Mouse (Mus musculus) lung, embryonic 14.5 days (tissue): ENCODE measurements around the gene Spred3. TPM values are rescaled to one million over a fixed set of nuclear protein-coding genes. Genes with fewer than 3 reads are reported as not detected.
"Not testable (repeated sequence)": the region's sequence is repeated elsewhere in the genome, so short reads cannot be mapped to it uniquely, and the experiment has no call there.

Experiments
- ATAC-seq: fragments of 200-750 bp; cut with Nextera tagmentation; 2 replicates; pipeline ENCODE4 v1.8.0; 2017; ENCODE audit warnings: mild to moderate bottlenecking, moderate TSS enrichment, moderate library complexity; ENCODE audit not compliant: insufficient read depth
- DNase-seq: peaks from one replicate; pipeline ENCODE4 v3.0.0-alpha.2; 2015
- H3K27ac ChIP-seq: fragments of 300-500 bp; sonication (generic); 2 replicates; pipeline ENCODE4 v1.5.1; 2014; ENCODE audit warnings: low read depth, mild to moderate bottlenecking, moderate library complexity
- H3K27me3 ChIP-seq: fragments of 300-500 bp; sonication (generic); 2 replicates; pipeline ENCODE4 v1.6.1; 2014; ENCODE audit warnings: low read length, control low read depth; ENCODE audit not compliant: insufficient read depth
- H3K36me3 ChIP-seq: fragments of 300-500 bp; sonication (generic); 2 replicates; pipeline ENCODE4 v1.6.1; 2014; ENCODE audit warnings: control low read depth; ENCODE audit not compliant: insufficient read depth
- H3K4me1 ChIP-seq: fragments of 300-500 bp; sonication (generic); 2 replicates; pipeline ENCODE4 v1.6.1; 2014; ENCODE audit warnings: antibody characterized with exemption, control low read depth; ENCODE audit not compliant: insufficient read depth
- H3K4me2 ChIP-seq: fragments of 300-500 bp; sonication (generic); 2 replicates; pipeline ENCODE4 v1.6.1; 2014; ENCODE audit warnings: mild to moderate bottlenecking
- H3K4me3 ChIP-seq: fragments of 300-500 bp; sonication (generic); 2 replicates; pipeline ENCODE4 v1.5.1; 2014; ENCODE audit warnings: low read depth, low read length
- H3K9ac ChIP-seq: fragments of 300-500 bp; sonication (generic); 2 replicates; pipeline ENCODE4 v1.6.1; 2014
- H3K9me3 ChIP-seq: fragments of 300-500 bp; sonication (generic); 2 replicates; pipeline ENCODE4 v1.6.1; 2016; ENCODE audit warnings: low read depth, low read length, control low read depth
- CTCF ChIP-seq: IDR thresholded peaks from 2 replicates; pipeline ENCODE4 v1.5.1; 2016; ENCODE audit warnings: antibody characterized with exemption, low read depth
- WGBS: fragments of 180-500 bp; shearing (Covaris S2); extraction: QIAGEN DNeasy Blood & Tissue Kit; methylation state at CpG from one replicate; pipeline ENCODE4 v1.1.7; 2014; 5-methylcytosine and 5-hydroxymethylcytosine counted together
- polyA plus RNA-seq: library from polyadenylated mRNA; unstranded; fragments of >200 nt; fragmentation: Nextera tagmentation; extraction: Ambion mirVana; gene quantifications from 2 replicates; pipeline ENCODE4 v1.2.1, GENCODE M21; 2014

The Spred3 gene
- polyA plus RNA-seq, result 1.7 and 2.5 TPM in 2 replicates

GRCm38 (mm10) chr7:29170066-29170754 lies at the start of gene Spred3, which contains the start of gene Ggn:
Gene Spred3, minus strand, starts transcription at chr7:29170411.
Gene Ggn, plus strand, starts transcription at chr7:29170210.
- peaks cover 47% of the 10 kb centered on the region for H3K27me3 ChIP-seq
- peak; percentile 68 for ATAC-seq

DNA sequence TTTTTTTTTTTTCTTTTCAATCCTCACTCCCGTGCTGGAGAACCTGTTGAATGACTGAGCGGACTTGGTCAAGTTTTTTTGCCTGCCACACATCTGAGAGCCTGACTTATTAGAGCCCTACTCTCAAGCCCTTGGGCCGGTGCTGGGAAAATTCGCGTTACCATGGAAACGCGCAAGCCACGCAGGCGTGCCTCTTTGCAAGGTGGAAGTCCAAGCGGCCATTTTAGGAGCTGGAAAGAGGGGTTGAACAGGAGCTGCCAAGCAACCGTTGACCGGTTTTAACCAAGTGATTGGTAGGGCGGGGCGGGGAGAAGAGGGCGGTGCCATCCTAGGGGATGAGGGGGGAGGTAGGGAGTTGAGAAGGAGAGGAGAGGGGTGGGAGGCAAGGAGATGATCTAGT lies 44.6 kb upstream of the Spred3 start:
- Histone ChIP-seq H3K4me3 (no peak overlapping the region), H3K9ac (no peak overlapping the region), H3K9me3 (peaks cover 3% of the 10 kb centered on the region; the same call in 1 of the 2 replicates), H3K27me3 (peaks cover 6% of the 10 kb centered on the region; the same call in 1 of the 2 replicates), H3K36me3 (no peaks in the 10 kb centered on the region), H3K27ac (no peak overlapping the region), H3K4me1 (peaks cover 7% of the 10 kb centered on the region; the same call in 1 of the 2 replicates), H3K4me2 (no peak overlapping the region)
- TF ChIP-seq CTCF, result no peak
- DNase-seq, result no peak
- 36% methylated on average over 15 of the region's 15 CpGs for WGBS
- no peak for ATAC-seq

More at GRCm38 (mm10) chr7:29170066-29170754, at the start of gene Spred3, which contains the start of gene Ggn:
- peak within 1 kb of the TSS; percentile 81 for H3K4me2 ChIP-seq
- peak within 1 kb of the TSS; percentile 50 for H3K9ac ChIP-seq
- no peaks in the 10 kb centered on the region for H3K9me3 ChIP-seq
- peak within 1 kb of the TSS; percentile 61 for H3K4me3 ChIP-seq
- under 1% methylated on average over 30 of the region's 30 CpGs for WGBS
- peaks cover 28% of the 10 kb centered on the region for H3K36me3 ChIP-seq
- peak within 1 kb of the TSS; percentile 54 for H3K27ac ChIP-seq
- TF ChIP-seq CTCF, result no peak
- DNase-seq, result peak; percentile 92
- H3K4me1 ChIP-seq, result peaks cover 11% of the 10 kb centered on the region; the same call in 1 of the 2 replicates

DNA sequence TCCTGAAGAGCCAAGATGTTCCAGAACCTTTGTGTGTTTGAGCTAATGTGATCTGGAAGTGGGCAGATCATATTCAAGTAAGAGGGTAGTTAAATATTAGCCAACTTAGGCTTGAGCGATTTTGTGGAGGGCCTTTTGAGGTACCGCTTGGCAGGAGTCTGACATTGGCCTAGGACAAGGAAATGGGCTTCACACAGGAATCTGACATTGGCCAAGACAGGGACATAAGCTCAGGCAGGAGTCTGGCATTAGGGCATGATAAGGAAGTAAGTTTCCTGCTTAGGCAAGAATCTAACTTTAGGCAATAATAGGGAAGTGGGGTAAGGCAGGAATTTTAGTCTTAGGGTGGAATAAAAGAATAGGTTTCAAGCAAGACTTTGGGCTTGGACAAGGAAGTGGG lies 44.0 kb upstream of the Spred3 start:
- H3K27me3 ChIP-seq, result peaks cover 6% of the 10 kb centered on the region; the same call in 1 of the 2 replicates
- DNase-seq, result peak; percentile 37
- peak; percentile 4; the same call in 1 of the 2 replicates for ATAC-seq
- no peak overlapping the region for H3K4me2 ChIP-seq
- H3K27ac ChIP-seq, result no peak overlapping the region
- peaks cover 3% of the 10 kb centered on the region; the same call in 1 of the 2 replicates for H3K9me3 ChIP-seq
- no peak for TF ChIP-seq CTCF
- WGBS, result 49% methylated on average over 2 of the region's 2 CpGs
- H3K9ac ChIP-seq, result no peak overlapping the region
- no peak overlapping the region for H3K4me3 ChIP-seq
- no peaks in the 10 kb centered on the region for H3K36me3 ChIP-seq
- peaks cover 7% of the 10 kb centered on the region; the same call in 1 of the 2 replicates for H3K4me1 ChIP-seq

- 3% methylated on average over 20 of the region's 20 CpGs for WGBS
- ATAC-seq, result peak; percentile 52
Observed at GRCm38 (mm10) chr7:29213675-29214082, 43.5 kb upstream of the Spred3 start, which contains the start of gene Catsperg1. Gene Catsperg1, minus strand, starts transcription at chr7:29214035.

GRCm38 (mm10) chr7:29212775-29213560 lies 42.8 kb upstream of the Spred3 start:
- not testable (repeated sequence) for H3K4me1 ChIP-seq, ATAC-seq, H3K9ac ChIP-seq, DNase-seq, H3K27ac ChIP-seq, H3K36me3 ChIP-seq, H3K4me3 ChIP-seq, H3K27me3 ChIP-seq, H3K9me3 ChIP-seq
- WGBS, result 16% methylated on average over 40 of the region's 40 CpGs
- H3K4me2 ChIP-seq, result peak overlapping the region; percentile 62

More at GRCm38 (mm10) chr7:29213675-29214082, 43.5 kb upstream of the Spred3 start, which contains the start of gene Catsperg1:
- peaks cover 3% of the 10 kb centered on the region; the same call in 1 of the 2 replicates for H3K9me3 ChIP-seq
- no peak for TF ChIP-seq CTCF
- no peak within 1 kb of the TSS for H3K9ac ChIP-seq
- H3K4me2 ChIP-seq, result peak within 1 kb of the TSS; percentile 62
- H3K27me3 ChIP-seq, result peaks cover 6% of the 10 kb centered on the region; the same call in 1 of the 2 replicates
- H3K4me1 ChIP-seq, result peaks cover 7% of the 10 kb centered on the region; the same call in 1 of the 2 replicates
- DNase-seq, result peak; percentile 70
- no peak within 1 kb of the TSS for H3K4me3 ChIP-seq
- no peaks in the 10 kb centered on the region for H3K36me3 ChIP-seq
- no peak within 1 kb of the TSS for H3K27ac ChIP-seq

DNA sequence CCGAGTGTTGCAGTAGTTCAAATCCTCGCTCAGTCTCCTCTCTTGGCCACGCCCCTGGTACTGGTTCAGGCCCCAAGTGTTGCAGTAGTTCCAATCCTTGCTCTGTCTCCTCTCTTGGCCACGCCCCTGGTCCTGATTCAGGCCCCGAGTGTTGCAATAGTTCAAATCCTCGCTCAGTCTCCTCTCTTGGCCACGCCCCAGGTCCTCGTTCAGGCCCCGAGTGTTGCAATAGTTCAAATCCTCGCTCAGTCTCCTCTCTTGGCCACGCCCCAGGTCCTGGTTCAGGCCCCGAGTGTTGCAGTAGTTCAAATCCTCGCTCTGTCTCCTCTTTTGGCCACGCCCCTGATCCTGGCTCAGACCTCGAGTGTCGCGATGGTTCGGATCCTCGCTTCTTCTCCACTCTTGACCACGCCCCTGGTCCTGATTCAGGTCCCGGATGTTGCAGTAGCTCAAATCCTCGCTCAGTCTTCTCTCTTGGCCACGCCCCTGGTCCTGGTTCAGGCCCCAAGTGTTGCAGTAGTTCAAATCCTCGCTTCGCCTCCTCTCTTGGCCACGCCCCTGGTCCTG lies 42.1 kb upstream of the Spred3 start:
- Histone ChIP-seq H3K4me3 (peak overlapping the region; percentile 33), H3K27me3 (peaks cover 6% of the 10 kb centered on the region; the same call in 1 of the 2 replicates), H3K9me3 (peaks cover 3% of the 10 kb centered on the region; the same call in 1 of the 2 replicates), H3K36me3 (no peaks in the 10 kb centered on the region), H3K4me1 (peaks cover 7% of the 10 kb centered on the region; the same call in 1 of the 2 replicates), H3K9ac (no peak overlapping the region), H3K4me2 (peak overlapping the region; percentile 62), H3K27ac (no peak overlapping the region)
- WGBS, result 15% methylated on average over 26 of the region's 26 CpGs
- no peak for ATAC-seq
- peak; percentile 46 for DNase-seq
- no peak for TF ChIP-seq CTCF
